Mouse (Mus musculus) macrophage (primary cell): ENCODE data around the gene Atp11a. TPM values are rescaled to one million over a fixed set of nuclear protein-coding genes. Genes with fewer than 3 reads are reported as not detected.

Source experiments
- H3K27ac ChIP-seq: fragments of 350-480 bp; formaldehyde crosslinking; 2 replicates; pipeline ENCODE4 v1.9.0; 2021
- H3K36me3 ChIP-seq: fragments of 350-480 bp; formaldehyde crosslinking; 2 replicates; pipeline ENCODE4 v1.9.0; 2021; ENCODE audit errors: inconsistent target
- H3K4me3 ChIP-seq: fragments of 350-480 bp; formaldehyde crosslinking; 2 replicates; pipeline ENCODE4 v1.9.0; 2021; ENCODE audit errors: inconsistent target
- H3K79me2 ChIP-seq: fragments of 350-480 bp; formaldehyde crosslinking; 2 replicates; pipeline ENCODE4 v1.9.0; 2021; ENCODE audit errors: inconsistent target
- WGBS: methylation state at CpG from one replicate; pipeline ENCODE4 v1.1.7; 2026; ENCODE audit warnings: inconsistent platforms; ENCODE audit not compliant: missing documents; 5-methylcytosine and 5-hydroxymethylcytosine counted together
- polyA plus RNA-seq: library from polyadenylated mRNA; stranded (reverse); fragments of 250-400 nt; gene quantifications from 3 replicates; pipeline ENCODE4 v1.2.4, GENCODE M21; 2018; ENCODE audit warnings: inconsistent platforms

Atp11a gene
- polyA plus RNA-seq, 1 experiment from 2014 or later = 18.3 TPM

DNA sequence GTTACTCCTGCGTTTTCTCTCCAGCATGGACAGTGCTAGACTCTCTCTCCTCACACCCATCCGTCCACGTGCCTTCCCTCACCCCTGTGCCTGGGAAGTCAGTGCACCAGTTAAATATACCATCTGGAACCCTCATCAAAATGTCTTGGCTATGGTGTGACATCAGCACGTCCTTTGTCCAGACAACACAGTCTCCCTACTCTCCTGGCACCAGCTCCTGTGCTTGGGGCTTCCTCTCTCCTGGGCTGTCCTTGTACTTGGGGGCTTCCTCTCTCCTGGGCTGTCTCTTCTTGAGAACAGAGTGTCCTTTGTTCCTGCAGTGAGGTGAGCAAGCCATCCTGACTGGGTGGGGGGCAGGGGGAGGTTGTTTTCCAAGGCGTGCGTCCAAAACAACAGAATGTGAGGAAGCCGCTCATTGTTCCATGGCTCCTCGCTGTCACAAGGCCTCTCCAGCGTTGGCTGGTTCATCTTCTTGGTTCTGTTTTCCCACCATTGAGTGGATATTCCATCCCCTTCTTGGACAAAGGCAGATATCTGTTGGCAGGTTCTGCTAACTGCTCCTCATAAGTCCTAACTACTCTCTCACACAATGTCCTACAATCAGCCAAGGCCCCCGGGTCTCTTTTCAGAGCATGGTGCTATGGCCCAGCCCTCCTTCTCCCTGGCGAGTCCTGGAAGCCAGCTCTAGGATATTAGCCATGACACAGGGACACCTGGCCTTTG lies 148.9 kb downstream of the Atp11a start:
- 92% methylated on average over 11 of the region's 11 CpGs for WGBS
- no peak overlapping the region for H3K27ac ChIP-seq
- H3K79me2 ChIP-seq = no peaks in the 10 kb centered on the region
- no peaks in the 10 kb centered on the region for H3K36me3 ChIP-seq
- H3K4me3 ChIP-seq = no peak overlapping the region

- no peak overlapping the region for H3K4me3 ChIP-seq
- WGBS = 76% methylated on average over 5 of the region's 5 CpGs
- no peaks in the 10 kb centered on the region for H3K36me3 ChIP-seq
- no peak overlapping the region for H3K27ac ChIP-seq
- no peaks in the 10 kb centered on the region for H3K79me2 ChIP-seq
Observed at GRCm38 (mm10) chr8:12906597-12906996, 149.8 kb downstream of the Atp11a start.

DNA sequence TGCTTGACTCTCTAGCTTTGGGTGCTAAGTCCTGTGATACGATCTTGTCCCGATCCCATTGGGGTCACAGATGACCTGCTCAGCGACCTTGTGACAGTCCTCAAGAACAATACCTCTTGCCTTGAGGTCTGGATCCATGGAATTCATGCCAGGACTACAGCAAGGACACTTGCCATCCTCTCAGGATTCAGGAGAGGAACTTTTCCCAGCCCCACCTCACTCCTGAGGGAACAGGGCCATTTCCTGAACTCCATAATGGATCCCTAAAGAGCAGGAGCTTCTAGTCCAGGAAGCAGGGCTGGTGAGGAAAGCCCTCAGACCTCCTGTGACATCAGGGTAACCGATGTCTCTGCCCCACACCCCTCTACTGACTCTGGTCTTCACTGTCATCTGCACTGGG lies 150.9 kb downstream of the Atp11a start:
- H3K4me3 ChIP-seq = no peak overlapping the region
- H3K36me3 ChIP-seq = no peaks in the 10 kb centered on the region
- WGBS = 74% methylated on average over 4 of the region's 4 CpGs
- H3K79me2 ChIP-seq = no peaks in the 10 kb centered on the region
- H3K27ac ChIP-seq = no peak overlapping the region

GRCm38 (mm10) chr8:12912011-12912410 lies 155.2 kb downstream of the Atp11a start:
- no peaks in the 10 kb centered on the region for H3K36me3 ChIP-seq
- no peak overlapping the region for H3K4me3 ChIP-seq
- WGBS = 99% methylated on average over 5 of the region's 5 CpGs
- H3K79me2 ChIP-seq = no peaks in the 10 kb centered on the region
- H3K27ac ChIP-seq = no peak overlapping the region

DNA sequence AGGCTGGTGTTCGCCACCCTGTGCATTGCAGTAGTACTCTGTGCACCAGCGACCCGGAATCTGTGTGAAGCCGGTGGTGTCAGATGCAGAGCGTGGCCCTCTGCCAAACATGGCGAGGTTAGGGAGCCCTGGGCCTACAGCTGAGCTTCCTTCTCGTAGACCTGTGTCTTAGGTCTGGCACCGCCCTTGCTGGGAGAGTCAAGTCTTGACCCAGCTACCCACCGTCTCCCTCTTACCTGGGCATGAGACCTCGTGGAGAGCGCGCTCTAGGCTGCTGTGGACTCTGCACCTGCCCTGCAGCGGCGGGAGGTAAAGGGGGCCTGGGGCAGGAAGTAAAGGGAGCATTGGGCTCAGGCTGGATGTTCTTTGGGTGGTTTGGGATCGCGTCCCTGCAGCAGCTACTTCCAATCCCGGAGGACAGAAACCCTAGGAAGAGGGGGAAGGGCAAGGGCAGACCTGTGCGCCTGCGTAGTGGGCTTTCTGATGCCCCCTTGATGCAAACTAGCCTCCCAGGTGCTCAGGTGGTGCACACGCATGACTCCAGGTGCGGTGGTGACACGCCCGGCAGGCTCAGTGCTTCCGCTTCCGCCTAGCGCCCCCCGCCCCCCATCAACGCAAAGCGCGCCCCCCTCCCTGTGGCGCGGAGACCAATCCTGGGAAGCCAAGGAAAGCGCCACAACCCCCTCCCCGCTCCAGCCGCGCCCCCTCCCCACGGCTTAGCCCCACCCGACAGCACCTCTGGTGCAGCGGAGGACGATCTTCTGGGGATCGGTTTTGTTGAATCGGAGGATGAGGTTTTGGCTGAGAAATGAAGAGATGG lies 158.6 kb downstream of the Atp11a start:
- WGBS = 22% methylated on average over 41 of the region's 42 CpGs
- Histone ChIP-seq H3K79me2 (no peaks in the 10 kb centered on the region), H3K27ac (no peak overlapping the region), H3K36me3 (no peaks in the 10 kb centered on the region), H3K4me3 (no peak overlapping the region)

GRCm38 (mm10) chr8:12916156-12916900 lies 159.5 kb downstream of the Atp11a start:
- no peak overlapping the region for H3K4me3 ChIP-seq
- H3K79me2 ChIP-seq = no peaks in the 10 kb centered on the region
- no peaks in the 10 kb centered on the region for H3K36me3 ChIP-seq
- WGBS = 90% methylated on average over 16 of the region's 16 CpGs
- no peak overlapping the region for H3K27ac ChIP-seq

- Histone ChIP-seq H3K36me3 (no peaks in the 10 kb centered on the region), H3K4me3 (no peak overlapping the region), H3K79me2 (no peaks in the 10 kb centered on the region), H3K27ac (no peak overlapping the region)
- WGBS = 83% methylated on average over 3 of the region's 3 CpGs
Observed at GRCm38 (mm10) chr8:12917029-12917428, 160.2 kb downstream of the Atp11a start.

DNA sequence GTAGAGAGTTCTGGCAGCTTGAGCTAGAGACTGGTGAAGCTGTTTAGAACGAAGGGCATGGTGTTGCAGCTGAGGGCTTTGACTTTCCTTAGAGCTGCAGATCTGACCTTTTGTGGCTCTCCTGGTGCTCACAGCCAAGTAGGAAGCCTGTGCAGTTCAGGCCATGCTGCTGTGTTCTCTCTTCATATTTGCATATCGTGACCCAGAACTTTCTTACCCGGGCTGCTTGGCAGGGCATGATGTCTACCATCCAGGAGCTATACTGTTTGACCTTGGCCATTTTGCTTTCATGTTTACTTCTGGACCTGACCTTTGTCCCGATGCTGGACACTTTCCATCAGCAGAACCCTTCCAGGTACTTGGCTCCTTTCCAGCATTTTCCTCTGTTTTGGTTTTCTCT lies 161.0 kb downstream of the Atp11a start:
- Histone ChIP-seq H3K4me3 (no peak overlapping the region), H3K36me3 (no peaks in the 10 kb centered on the region), H3K79me2 (no peaks in the 10 kb centered on the region), H3K27ac (no peak overlapping the region)
- WGBS = 81% methylated on average over 4 of the region's 4 CpGs

Other genes starting within 250 kb of the Atp11a start
- gene Spaca7, start 184.0 kb upstream of the Atp11a start, polyA plus RNA-seq = not detected in 3 replicates
- 19.7 to 21.8 TPM (median 20.3 TPM) in 3 replicates for gene Tubgcp3, start 84.8 kb upstream of the Atp11a start, polyA plus RNA-seq
- gene Mcf2l, start 116.8 kb downstream of the Atp11a start, polyA plus RNA-seq = 1.3 to 1.9 TPM (median 1.6 TPM) in 3 replicates